Mouse (Mus musculus): ENCODE data around the gene Nova2. TPM values are rescaled to one million over a fixed set of nuclear protein-coding genes. Genes with fewer than 3 reads are reported as not detected.
A peak's percentile ranks its signal among the peaks of the same experiment; 100 is the strongest.

The Nova2 gene
- total RNA-seq, 2 experiments from 2014 or later, result 79.9 to 86.4 TPM

DNA sequence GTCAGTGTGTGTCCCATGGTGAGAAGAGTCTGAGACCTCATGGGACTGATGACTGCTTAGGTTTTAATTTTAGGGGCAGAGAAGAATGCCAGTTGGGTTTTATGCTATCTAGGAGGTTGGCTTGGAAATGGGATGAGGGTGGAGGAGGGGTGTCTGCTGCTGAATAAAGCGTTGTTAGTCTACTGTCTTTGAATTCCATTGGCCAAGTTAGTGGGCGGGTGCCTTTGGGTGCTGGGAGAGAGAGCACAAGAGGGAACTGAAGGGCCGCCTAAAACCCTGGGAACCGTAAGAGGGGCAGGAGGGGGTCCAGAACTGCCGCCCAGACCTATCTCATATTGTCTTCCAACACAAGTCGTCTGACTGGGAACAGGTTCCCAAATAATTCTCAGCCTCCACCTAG is 63.1 kb downstream of the Nova2 start:
- Histone ChIP-seq H3K4me3 (no peak overlapping the region), H3K27ac (no peak overlapping the region)
- no peak for DNase-seq (ENCODE audit: extremely low spot score in 1 of 2, low spot score in 2 of 2)
- no peak for TF ChIP-seq CTCF (IDR thresholded peaks at IDR 0.05)
- intact Hi-C loops (cut with DNase I), result no loop called here

GRCm38 (mm10) chr7:18989995-18990394 is 64.3 kb downstream of the Nova2 start:
- intact Hi-C loops (cut with DNase I), result loop anchor here (1.0 to 5.0 kb wide), 3 partner anchors 32 to 93 kb away; partner anchors contain the start of gene Nova2
- no peak for DNase-seq (ENCODE audit: extremely low spot score in 1 of 2, low spot score in 2 of 2)
- TF ChIP-seq CTCF (IDR thresholded peaks at IDR 0.05), result peak; percentile 41
- H3K27ac ChIP-seq, result peak overlapping the region; percentile 92
- H3K4me3 ChIP-seq, result peak overlapping the region; percentile 46

- Histone ChIP-seq H3K4me3 (peak within 1 kb of the TSS; percentile 80), H3K27ac (peak within 1 kb of the TSS; percentile 94)
- TF ChIP-seq CTCF (IDR thresholded peaks at IDR 0.05), result no peak
- intact Hi-C loops (cut with DNase I), result loop anchor here (1.0 to 5.0 kb wide), 4 partner anchors 12 to 93 kb away; partner anchors contain the start of gene Nova2
- peak; percentile 100 for DNase-seq (ENCODE audit: extremely low spot score in 1 of 2, low spot score in 2 of 2)
These were observed 65.1 kb downstream of the Nova2 start, which contains the start of gene Mypop for GRCm38 (mm10) chr7:18990601-18991295. TSS of gene Mypop (plus strand) at chr7:18991245.

GRCm38 (mm10) chr7:18991660-18992293 is 66.1 kb downstream of the Nova2 start:
- no peak for DNase-seq (ENCODE audit: extremely low spot score in 1 of 2, low spot score in 2 of 2)
- H3K4me3 ChIP-seq, result peak overlapping the region; percentile 80
- intact Hi-C loops (cut with DNase I), result loop anchor here (1.0 to 5.0 kb wide), 3 partner anchors 11 to 94 kb away; partner anchors contain the start of gene Nova2
- H3K27ac ChIP-seq, result peak overlapping the region; percentile 94
- no peak for TF ChIP-seq CTCF (IDR thresholded peaks at IDR 0.05)

GRCm38 (mm10) chr7:18992294-18992675 is 66.6 kb downstream of the Nova2 start:
- DNase-seq (ENCODE audit: extremely low spot score in 1 of 2, low spot score in 2 of 2), result peak; percentile 61 to 63
- peak overlapping the region; percentile 80 for H3K4me3 ChIP-seq
- intact Hi-C loops (cut with DNase I), result loop anchor here (5.0 kb wide), 1 partner anchor 95 kb away; no protein-coding TSS in a partner anchor
- no peak for TF ChIP-seq CTCF (IDR thresholded peaks at IDR 0.05)
- H3K27ac ChIP-seq, result peak overlapping the region; percentile 94

- no peak overlapping the region for H3K27ac ChIP-seq
- intact Hi-C loops (cut with DNase I), result loop anchor here (5.0 kb wide), 1 partner anchor 96 kb away; no protein-coding TSS in a partner anchor
- DNase-seq (ENCODE audit: extremely low spot score in 1 of 2, low spot score in 2 of 2), result no peak
- H3K4me3 ChIP-seq, result peak overlapping the region; percentile 80
- no peak for TF ChIP-seq CTCF (IDR thresholded peaks at IDR 0.05)
These were observed 67.3 kb downstream of the Nova2 start for GRCm38 (mm10) chr7:18993036-18993435.

- Histone ChIP-seq H3K27ac (no peak overlapping the region), H3K4me3 (no peak overlapping the region)
- TF ChIP-seq CTCF (IDR thresholded peaks at IDR 0.05), result peak; percentile 23
- no peak for DNase-seq (ENCODE audit: extremely low spot score in 1 of 2, low spot score in 2 of 2)
- intact Hi-C loops (cut with DNase I), result no loop called here
These were observed 73.1 kb downstream of the Nova2 start for GRCm38 (mm10) chr7:18998835-18999234.

- DNase-seq (ENCODE audit: extremely low spot score in 1 of 2, low spot score in 2 of 2), result no peak
- TF ChIP-seq CTCF (IDR thresholded peaks at IDR 0.05), result no peak
- H3K27ac ChIP-seq, result no peak overlapping the region
- H3K4me3 ChIP-seq, result no peak overlapping the region
- intact Hi-C loops (cut with DNase I), result loop anchor here (10.0 kb wide), 1 partner anchor 714 kb away; the partner anchor contains the start of gene Tomm40
These were observed 74.7 kb downstream of the Nova2 start for GRCm38 (mm10) chr7:19000421-19000820.

- TF ChIP-seq CTCF (IDR thresholded peaks at IDR 0.05), result no peak
- Histone ChIP-seq H3K27ac (peak overlapping the region; percentile 5), H3K4me3 (no peak overlapping the region)
- no peak for DNase-seq (ENCODE audit: extremely low spot score in 1 of 2, low spot score in 2 of 2)
- intact Hi-C loops (cut with DNase I), result loop anchor here (10.0 kb wide), 1 partner anchor 714 kb away; the partner anchor contains the start of gene Tomm40
These were observed 75.5 kb downstream of the Nova2 start for GRCm38 (mm10) chr7:19001066-19001806.

DNA sequence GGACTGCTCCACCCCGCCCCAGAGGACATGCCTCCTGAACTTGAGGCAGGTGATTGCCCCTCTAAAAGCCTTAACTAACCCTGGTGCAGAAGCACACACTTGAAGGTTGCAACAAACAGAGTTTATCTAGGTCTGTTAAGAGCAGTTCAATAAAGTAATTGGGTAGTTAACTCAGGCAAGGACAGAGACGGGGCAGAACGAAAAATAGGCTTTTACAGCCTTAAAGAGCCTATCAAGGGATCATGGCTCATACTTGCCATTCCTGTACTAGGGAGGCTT is 76.1 kb downstream of the Nova2 start:
- TF ChIP-seq CTCF (IDR thresholded peaks at IDR 0.05), result no peak
- DNase-seq (ENCODE audit: extremely low spot score in 1 of 2, low spot score in 2 of 2), result no peak
- H3K4me3 ChIP-seq, result no peak overlapping the region
- H3K27ac ChIP-seq, result peak overlapping the region; percentile 94
- intact Hi-C loops (cut with DNase I), result loop anchor here (1.0 to 10.0 kb wide), 2 partner anchors 10 to 713 kb away; partner anchors contain the start of genes Mypop and Tomm40

DNA sequence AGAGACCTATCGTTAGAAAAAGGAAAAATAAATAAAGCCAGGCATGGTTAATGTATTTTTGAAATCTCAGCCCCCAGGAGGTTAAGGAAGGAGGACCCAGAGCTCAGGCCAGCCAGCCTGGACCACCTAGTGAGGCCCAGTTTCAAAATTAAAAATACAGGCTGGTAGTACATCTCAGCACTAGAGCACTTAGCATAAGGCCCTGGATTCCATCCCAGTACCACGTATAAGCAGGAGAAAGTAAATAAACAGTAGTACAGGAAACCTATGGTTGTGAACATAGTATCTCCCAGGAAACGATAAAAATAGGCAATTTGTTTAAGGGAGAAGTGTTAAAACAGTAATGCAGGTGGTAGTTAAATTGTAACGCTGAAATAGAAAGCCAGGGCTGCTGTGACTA is 76.4 kb downstream of the Nova2 start:
- peak in 1 of 2 experiments; percentile 9 for DNase-seq (ENCODE audit: extremely low spot score in 1 of 2, low spot score in 2 of 2)
- no peak overlapping the region for H3K4me3 ChIP-seq
- H3K27ac ChIP-seq, result peak overlapping the region; percentile 94
- TF ChIP-seq CTCF (IDR thresholded peaks at IDR 0.05), result no peak
- intact Hi-C loops (cut with DNase I), result loop anchor here (1.0 to 10.0 kb wide), 2 partner anchors 11 to 713 kb away; partner anchors contain the start of genes Mypop and Tomm40

Measured in left cerebral cortex, adult 2 months (tissue).